Mouse (Mus musculus): ENCODE data around the gene H2-T24. TPM values are rescaled to one million over a fixed set of nuclear protein-coding genes. Genes with fewer than 3 reads are reported as not detected.
"Not testable (repeated sequence)": the region's sequence is repeated elsewhere in the genome, so short reads cannot be mapped to it uniquely, and the experiment has no call there.

H2-T24 gene
- 1 to 10 TPM in 1 of 4 experiments, under 1 TPM in 3; 0.82 to 1.6 (median 0.93) TPM for total RNA-seq (2022)

DNA sequence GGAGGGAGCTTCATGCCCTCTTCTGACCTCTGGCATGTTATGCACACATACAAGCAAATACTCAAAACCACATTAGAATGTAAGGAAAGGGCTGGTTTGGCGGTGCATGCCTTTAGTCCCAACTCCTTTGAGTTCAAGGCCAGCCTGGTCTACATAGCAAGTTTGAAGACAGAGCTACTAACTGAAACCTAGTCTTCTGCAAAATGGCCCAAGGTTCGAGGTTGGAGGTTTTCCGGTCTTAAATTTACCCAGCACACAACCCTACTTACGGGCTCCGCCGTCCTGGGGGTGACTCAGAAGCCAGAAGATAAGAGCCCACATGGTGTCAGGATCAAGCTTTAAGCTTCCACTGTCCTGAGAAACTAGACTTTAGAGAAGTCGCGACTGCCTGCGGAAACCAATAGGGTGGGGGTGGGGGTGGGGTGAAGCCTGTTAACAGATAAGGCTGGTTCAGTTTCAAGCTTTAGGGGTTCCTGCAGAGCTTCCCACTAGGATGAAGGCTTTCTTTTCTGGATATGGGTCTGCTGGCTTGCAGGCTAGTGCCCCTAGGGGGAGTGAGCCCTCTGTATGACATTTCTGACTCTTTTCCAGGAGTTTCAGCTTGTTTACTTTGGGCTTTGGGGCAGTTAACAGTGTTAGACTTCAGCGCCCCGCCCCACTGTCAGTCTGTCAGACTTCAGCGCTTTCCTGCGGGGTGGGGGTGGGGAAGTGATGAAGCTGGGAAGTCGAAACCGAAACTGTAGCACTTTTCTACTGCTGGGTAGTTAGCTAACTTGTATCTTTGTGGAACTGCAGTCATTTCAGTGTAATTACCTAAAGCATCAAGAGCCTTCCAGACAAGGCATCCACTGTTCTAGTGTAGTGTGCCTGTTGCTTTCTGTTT is at the start of gene H2-T24:
Gene H2-T24 (minus strand): TSS at position 370 of the 883 bp plus-strand sequence.
- DNase-seq (ENCODE audit: low spot score in 2 of 2), result peak; percentile 42 to 46

DNA sequence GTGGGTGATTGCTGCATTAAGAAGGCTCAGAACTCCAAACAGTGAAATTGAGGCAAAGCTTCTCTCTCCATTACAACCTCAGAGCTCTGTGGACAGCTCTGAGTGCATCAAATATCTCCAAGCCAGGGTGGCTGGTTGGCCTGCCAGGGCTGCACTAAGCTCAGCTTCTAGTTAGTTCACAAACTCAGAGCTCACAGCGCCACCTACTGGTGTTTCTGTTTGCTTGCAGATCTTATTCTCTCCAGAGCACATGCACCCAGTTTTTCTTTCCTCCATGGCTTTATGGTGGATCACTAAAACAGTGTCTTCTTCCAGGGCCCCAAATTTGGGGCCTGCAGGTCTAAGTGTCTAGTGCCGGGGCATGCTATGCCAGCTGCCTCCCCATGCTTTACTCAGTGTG is 40.5 kb upstream of the H2-T24 start:
- DNase-seq (ENCODE audit: low spot score in 2 of 2), result peak; percentile 56 to 66

DNA sequence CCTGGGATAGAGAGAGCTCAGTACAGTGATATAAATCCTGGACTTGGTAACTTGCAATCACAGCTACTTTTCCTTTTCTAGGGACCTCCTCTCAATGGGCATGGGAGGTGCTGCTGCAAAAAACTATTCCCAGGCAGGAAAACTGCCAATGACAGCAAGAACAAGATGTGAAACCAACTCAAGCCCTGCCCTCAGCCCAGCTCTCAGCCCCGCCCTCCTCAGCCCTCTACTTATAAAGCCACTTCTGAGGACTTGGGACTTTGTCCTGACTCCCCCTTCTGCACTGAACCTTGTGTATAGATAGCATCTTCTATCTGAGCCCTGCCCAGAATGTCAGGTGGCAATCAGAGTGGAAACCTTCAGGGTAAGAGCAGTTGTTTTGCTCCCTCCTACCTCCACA is 38.0 kb upstream of the H2-T24 start, which contains the start of gene Gm11127:
Gene Gm11127 (minus strand): TSS at position 10 of the 400 bp plus-strand sequence.
- not testable (repeated sequence) for DNase-seq (ENCODE audit: low spot score in 2 of 2)

DNA sequence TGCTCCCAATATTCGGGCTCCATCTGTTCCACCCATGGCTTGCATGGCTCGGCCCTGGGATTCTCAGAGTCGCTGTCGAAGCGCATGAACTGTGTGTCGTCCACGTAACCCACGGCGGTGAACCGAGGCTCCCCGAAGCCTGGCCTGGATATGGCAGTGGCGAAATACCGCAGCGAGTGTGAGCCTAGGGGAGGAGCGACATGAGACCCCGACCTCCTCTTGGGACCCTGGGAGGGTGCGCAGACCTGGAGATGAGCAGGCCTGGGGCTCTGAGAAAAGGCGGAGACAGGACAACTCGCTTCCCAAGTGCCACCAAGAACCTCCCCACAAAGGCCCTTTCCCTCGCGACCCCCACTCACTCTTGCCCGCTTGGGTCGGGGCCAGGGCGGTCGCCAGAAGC is 37.6 kb upstream of the H2-T24 start:
- not testable (repeated sequence) for DNase-seq (ENCODE audit: low spot score in 2 of 2)

DNA sequence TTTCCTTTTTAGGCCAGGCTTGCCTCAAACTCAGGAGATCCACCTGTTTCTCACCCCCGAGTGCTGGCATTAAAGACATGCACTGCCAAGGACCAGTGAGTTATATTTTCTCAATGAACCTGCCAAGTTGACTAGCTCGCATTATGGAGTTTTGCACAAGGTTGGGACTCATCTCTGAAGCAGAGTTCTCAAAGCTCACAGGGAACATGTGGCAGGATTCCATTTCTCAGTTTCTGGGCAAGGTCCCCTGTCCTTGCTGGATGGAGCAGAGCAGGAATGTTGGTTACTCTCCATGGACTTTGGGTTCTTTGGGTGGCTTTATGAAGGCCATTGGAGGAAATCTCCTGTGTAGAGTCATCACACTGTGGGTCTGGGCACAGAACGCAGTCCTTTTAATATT is 22.9 kb upstream of the H2-T24 start:
- no peak for DNase-seq (ENCODE audit: low spot score in 2 of 2)

DNA sequence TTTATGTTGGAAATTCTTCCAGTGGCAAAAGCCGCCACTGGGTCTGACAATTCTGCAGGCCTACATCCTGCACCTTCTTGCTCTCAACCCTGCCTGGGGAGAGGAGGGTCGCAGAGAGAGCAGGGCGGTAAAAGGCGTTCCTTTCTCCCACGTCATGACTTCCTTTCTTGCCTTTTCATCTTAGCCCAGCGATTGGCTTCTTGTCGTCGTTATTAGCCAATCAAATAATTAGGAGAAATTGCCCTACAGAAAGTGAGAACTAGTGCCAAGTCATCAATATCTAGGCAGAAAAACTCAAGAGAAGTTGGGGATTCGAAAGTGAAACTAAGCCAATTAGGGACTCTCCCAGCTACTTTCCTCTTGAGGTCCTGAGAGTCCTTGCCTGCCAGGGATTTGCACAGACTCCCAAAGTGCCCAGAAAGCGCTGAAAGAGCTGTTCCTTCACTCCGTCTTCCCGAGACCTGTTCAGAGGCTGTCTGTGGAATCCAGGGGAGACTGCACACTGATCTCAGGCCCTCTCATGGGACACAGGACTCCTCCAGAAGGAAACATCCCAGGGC is 22.3 kb upstream of the H2-T24 start, which contains the start of the genes H2-T22 and Gm6034:
Gene H2-T22 (minus strand): TSS at position 138 of the 560 bp plus-strand sequence.
Gene Gm6034 (plus strand): TSS at position 352 of the 560 bp plus-strand sequence.
- DNase-seq (ENCODE audit: low spot score in 2 of 2), result peak in 1 of 2 experiments; percentile 57

- not testable (repeated sequence) for DNase-seq (ENCODE audit: low spot score in 2 of 2)
Measured at GRCm38 (mm10) chr17:36042055-36042454, 21.7 kb upstream of the H2-T24 start.

DNA sequence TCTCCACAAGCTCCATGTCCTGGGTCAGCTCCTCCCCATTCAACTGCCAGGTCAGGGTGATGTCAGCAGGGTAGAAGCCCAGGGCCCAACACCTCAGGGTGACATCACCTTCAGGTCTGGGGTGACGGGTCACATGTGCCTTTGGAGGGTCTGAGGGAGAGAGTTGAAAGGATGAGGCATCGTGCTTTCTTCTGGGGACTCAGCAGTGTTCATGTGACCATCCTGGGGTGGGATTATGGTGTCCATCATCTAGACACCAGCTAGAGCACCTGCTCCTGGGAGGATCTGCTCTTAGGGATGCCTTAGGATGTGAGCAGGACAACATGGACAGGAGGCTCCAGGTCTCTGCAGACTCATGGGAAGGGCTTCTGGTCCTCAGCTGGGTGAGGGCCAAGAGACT is 20.2 kb upstream of the H2-T24 start:
- not testable (repeated sequence) for DNase-seq (ENCODE audit: low spot score in 2 of 2)

DNA sequence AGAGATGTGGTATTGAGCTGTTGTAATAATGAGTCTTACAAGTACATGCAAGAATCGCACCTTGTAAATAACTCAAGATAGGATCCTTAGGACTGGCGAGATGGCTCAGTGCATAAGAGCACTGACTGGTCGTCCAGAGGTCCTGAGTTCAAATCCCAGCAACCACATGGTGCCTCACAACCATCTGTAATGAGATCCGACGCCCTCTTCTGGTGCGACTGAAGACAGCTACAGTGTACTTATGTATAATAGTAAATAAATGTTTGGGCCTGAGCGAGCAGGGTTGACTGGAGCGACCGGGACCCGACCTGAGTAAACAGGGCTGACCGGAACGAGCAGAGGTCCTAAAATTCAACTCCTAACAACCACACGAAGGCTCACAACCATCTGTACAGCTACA is 15.8 kb upstream of the H2-T24 start:
- not testable (repeated sequence) for DNase-seq (ENCODE audit: low spot score in 2 of 2)

DNA sequence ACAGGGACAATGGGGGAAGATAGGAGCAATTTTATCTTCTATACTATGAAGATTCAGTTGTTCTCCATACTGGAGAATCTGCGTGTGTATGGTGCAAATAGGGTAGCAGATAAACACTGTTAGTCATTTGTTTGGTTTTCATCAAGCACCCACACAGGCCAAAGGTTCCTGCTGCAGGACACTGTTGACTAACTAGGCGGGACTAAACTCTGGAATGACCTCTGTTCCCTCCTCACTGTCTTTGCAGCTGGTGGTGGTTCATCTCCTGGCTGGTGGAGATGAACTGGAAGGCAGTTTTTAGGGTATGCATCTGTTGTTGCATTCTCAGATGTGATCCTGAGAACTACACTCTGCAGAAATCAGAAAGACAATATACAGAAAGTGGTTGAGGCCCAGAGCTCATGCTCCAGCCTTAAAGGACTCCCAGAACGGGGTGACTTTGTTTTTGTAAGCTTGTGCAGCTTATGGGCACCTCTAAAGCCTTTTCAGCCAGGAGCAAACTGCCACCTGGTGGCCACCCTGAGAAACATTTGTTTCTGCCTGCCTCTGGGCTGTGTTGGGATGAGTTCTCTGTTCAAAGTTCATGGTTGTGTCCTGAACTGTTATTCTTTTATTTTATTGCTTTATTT is 14.8 kb upstream of the H2-T24 start:
- DNase-seq (ENCODE audit: low spot score in 2 of 2), result peak in 1 of 2 experiments; percentile 39

DNA sequence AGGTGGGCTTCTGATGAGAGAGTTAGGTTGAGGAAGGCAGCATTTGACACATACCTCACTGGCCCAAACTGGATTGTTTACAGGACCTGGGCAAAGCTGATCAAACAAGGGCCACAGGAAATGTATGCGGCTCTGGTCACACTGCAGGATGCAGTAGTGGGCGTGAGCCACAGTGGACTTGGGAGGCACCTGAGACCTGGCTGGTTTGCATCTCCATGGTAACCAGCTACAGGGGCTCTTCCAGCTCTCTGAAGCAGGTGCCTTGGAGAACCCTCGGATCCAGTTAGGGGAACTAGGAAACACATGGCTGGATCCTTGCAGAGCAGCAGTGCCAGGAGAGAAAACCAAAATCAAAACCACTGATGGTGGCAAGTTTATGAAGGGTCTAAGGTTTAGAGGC is 14.2 kb upstream of the H2-T24 start:
- DNase-seq (ENCODE audit: low spot score in 2 of 2), result not testable (repeated sequence)

- DNase-seq (ENCODE audit: low spot score in 2 of 2), result not testable (repeated sequence)
Measured at GRCm38 (mm10) chr17:36032351-36032875, 12.1 kb upstream of the H2-T24 start, which contains the start of gene H2-T23. H2-T23 (minus strand) TSS chr17:36032855.

- not testable (repeated sequence) for DNase-seq (ENCODE audit: low spot score in 2 of 2)
Measured at GRCm38 (mm10) chr17:36031583-36032331, 11.4 kb upstream of the H2-T24 start.

GRCm38 (mm10) chr17:36030703-36031582 is 10.6 kb upstream of the H2-T24 start:
- not testable (repeated sequence) for DNase-seq (ENCODE audit: low spot score in 2 of 2)

DNA sequence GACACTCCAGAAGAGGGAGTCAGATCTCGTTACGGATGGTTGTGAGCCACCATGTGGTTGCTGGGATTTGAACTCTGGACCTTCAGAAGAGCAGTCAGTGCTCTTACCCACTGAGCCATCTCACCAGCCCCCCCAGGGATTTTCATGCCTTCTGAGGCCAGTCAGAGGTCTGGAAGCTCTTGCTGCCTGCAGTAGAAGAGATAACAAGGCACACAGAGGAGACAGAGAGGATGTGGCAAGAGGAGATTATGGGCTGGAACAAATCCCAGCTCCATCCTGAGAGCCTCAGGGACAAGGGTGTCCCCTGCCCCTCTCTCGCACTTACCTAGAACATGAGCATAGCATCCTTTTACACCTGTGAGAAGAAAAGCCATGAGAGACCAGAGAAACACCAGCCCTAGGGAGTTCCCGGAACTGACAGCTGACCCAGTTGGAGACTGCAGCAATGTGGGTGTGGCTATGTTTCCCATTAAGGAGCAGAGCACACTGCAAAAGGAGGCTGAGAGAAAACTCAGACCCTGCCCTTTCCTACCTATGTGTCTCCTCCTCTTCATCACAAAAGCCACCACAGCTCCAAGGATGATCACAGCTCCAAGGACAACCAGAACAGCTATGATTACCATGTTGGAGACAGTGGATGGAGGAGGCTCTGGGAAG is 9.8 kb upstream of the H2-T24 start:
- DNase-seq (ENCODE audit: low spot score in 2 of 2), result not testable (repeated sequence)

GRCm38 (mm10) chr17:36028879-36029619 is 8.7 kb upstream of the H2-T24 start:
- DNase-seq (ENCODE audit: low spot score in 2 of 2), result no peak

- DNase-seq (ENCODE audit: low spot score in 2 of 2), result no peak
Measured at GRCm38 (mm10) chr17:36027663-36028062, 7.3 kb upstream of the H2-T24 start.

DNA sequence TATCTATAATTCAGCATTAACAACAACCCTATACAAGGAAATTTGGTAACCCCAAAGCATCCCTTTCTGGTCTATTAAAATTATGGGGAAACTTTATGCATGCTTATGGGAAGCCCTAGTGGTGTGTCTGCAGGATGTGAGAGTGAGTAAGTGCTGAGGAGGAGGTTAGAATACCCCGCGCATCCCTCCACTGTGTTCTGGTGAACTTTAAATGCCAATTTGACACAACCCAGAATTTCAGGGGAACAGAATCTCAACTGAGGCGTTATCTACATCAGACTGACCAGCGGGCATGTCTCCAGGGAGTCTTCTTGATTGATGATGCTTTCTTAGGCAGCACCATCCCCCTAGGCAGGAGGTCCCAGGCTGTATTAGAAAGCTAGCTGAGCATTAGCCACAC is 5.5 kb upstream of the H2-T24 start:
- DNase-seq (ENCODE audit: low spot score in 2 of 2), result no peak

Data from gastrocnemius, adult 8-10 months (tissue).